Comparison of ENCODE assay signal across 8 mouse cellular contexts in the genomic region with DNA sequence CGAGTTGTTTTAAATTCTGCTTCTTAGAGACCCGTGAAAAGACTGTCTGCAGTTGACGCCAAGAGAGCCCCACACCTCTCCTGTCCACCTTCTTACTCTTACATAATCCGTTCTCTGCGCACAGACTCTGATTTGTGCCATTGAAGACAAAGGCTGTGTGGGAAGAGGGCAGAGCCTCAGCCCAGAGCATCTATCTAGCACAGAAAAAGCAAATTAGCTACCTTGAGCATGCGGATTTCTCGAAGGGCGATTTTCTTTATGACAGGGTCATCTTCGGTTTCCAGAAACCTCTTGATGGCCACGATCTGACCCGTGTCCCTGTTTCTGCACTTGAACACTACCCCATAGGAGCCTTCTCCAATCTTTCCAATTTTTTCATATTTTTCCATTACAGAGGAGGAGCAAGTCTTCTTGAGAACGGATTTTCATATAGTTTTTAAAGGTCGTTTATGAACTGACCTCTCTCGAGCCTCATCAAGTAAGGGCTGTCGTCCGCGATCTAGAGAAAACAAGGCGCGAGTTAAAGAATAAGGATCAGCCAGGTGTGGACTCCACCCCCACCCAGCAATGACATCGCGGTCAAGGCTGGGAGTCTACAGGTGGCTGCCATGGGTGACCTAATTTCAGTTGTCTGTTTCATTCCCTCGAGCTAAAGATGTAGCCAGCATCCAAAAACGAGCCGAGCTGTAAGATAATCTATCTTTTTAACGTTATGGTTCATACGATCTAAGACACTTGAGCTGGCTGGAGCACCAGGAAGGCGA. TPM values are rescaled to one million over a fixed set of nuclear protein-coding genes. Genes with fewer than 3 reads are reported as not detected.
DNase-seq lines count a peak whose midpoint lies in the region; ATAC-seq lines count a peak whose summit lies in the region.

No protein-coding gene starts in this region.

- H3K36me3 ChIP-seq in heart, embryonic 16.5 days (ENCODE audit: control insufficient read depth, insufficient read depth), result no peaks in the 10 kb centered on the region
- H3K36me3 ChIP-seq in forebrain, embryonic 14.5 days (ENCODE audit: control insufficient read depth, insufficient read depth, low read length), result no peaks in the 10 kb centered on the region
- H3K36me3 ChIP-seq in limb, embryonic 12.5 days, result no peaks in the 10 kb centered on the region

- peak overlapping the region; percentile 65 for H3K4me3 ChIP-seq in heart, embryonic 16.5 days (ENCODE audit: low read length)
- H3K4me3 ChIP-seq in forebrain, embryonic 14.5 days (ENCODE audit: low read depth, low read length), result peak overlapping the region; percentile 47
- peak overlapping the region; percentile 59 for H3K4me3 ChIP-seq in limb, embryonic 12.5 days (replicated peaks)

- no peaks in the 10 kb centered on the region for H3K9me3 ChIP-seq in heart, embryonic 16.5 days (replicated peaks; ENCODE audit: control insufficient read depth, low read length)
- H3K9me3 ChIP-seq in forebrain, embryonic 14.5 days (replicated peaks; ENCODE audit: control insufficient read depth, low read length), result no peaks in the 10 kb centered on the region
- no peaks in the 10 kb centered on the region for H3K9me3 ChIP-seq in limb, embryonic 12.5 days

- intact Hi-C loops in heart, postnatal 25 days (cut with DNase I), result loop anchor here (2.0 kb wide), 1 partner anchor 29 kb away; no protein-coding TSS in a partner anchor

- H3K4me1 ChIP-seq in heart, embryonic 16.5 days (ENCODE audit: control insufficient read depth, insufficient read depth, low read length), result peaks cover 4% of the 10 kb centered on the region
- 0 out of 2 replicates have a peak, but pooled peaks cover 6% of the 10 kb centered on the region for H3K4me1 ChIP-seq in forebrain, embryonic 14.5 days (ENCODE audit: control insufficient read depth, insufficient read depth, low read length)
- peaks cover 12% of the 10 kb centered on the region for H3K4me1 ChIP-seq in limb, embryonic 12.5 days (replicated peaks)

- 0 out of 2 replicates have a peak, but pooled peaks have one; percentile 25 for ATAC-seq in heart, embryonic 16.5 days (replicated peaks; ENCODE audit: extremely low read depth, insufficient read depth, low FRiP score)
- ATAC-seq in forebrain, embryonic 14.5 days, result peak; percentile 42
- 0 out of 2 replicates have a peak, but pooled peaks have one; percentile 20 for ATAC-seq in limb, embryonic 12.5 days (ENCODE audit: insufficient number of reproducible peaks, insufficient read depth, low FRiP score, low TSS enrichment, low read depth)

- no peak overlapping the region for H3K27ac ChIP-seq in heart, embryonic 16.5 days (ENCODE audit: low read length)
- H3K27ac ChIP-seq in forebrain, embryonic 14.5 days (ENCODE audit: low read depth, low read length), result no peak overlapping the region
- no peak overlapping the region for H3K27ac ChIP-seq in limb, embryonic 12.5 days

- H3K27me3 ChIP-seq in heart, embryonic 16.5 days (ENCODE audit: control insufficient read depth, insufficient read depth, low read length), result no peaks in the 10 kb centered on the region; the same call in 1 of the 2 replicates
- no peaks in the 10 kb centered on the region for H3K27me3 ChIP-seq in forebrain, embryonic 14.5 days (replicated peaks; ENCODE audit: control insufficient read depth, insufficient read depth, low read length)
- peaks cover 36% of the 10 kb centered on the region for H3K27me3 ChIP-seq in limb, embryonic 12.5 days

- peak overlapping the region; percentile 91 for H3K4me2 ChIP-seq in heart, embryonic 16.5 days (ENCODE audit: low read depth, low read length)
- H3K4me2 ChIP-seq in forebrain, embryonic 14.5 days (ENCODE audit: low read length), result peak overlapping the region; percentile 98
- peak overlapping the region; percentile 100 for H3K4me2 ChIP-seq in limb, embryonic 12.5 days

- DNase-seq in heart, postnatal 25 days (ENCODE audit: low spot score), result no peak
- peak; percentile 52 for DNase-seq in cerebellum, adult 11 months
- DNase-seq in forebrain, embryonic 14.5 days (ENCODE audit: low spot score), result no peak
- peak; percentile 27 to 44 for DNase-seq in right cerebral cortex, adult 2 months (ENCODE audit: low spot score in 2 of 2)
- DNase-seq in ovary, adult 18-20 months (ENCODE audit: low spot score), result no peak
- no peak for DNase-seq in ovary, postnatal 36 days (ENCODE audit: low spot score)

- peak overlapping the region; percentile 73 for H3K9ac ChIP-seq in heart, embryonic 16.5 days (ENCODE audit: low read length)
- peak overlapping the region; percentile 66 for H3K9ac ChIP-seq in forebrain, embryonic 14.5 days (ENCODE audit: low read length)
- peak overlapping the region; percentile 59 for H3K9ac ChIP-seq in limb, embryonic 12.5 days (replicated peaks)

- 42% methylated on average over 27 of the region's 27 CpGs for WGBS in heart, embryonic 16.5 days
- 31% methylated on average over 27 of the region's 27 CpGs for WGBS in forebrain, embryonic 14.5 days
- 34% methylated on average over 27 of the region's 27 CpGs for WGBS in limb, embryonic 12.5 days

RNA-seq across cellular contexts. Expression of gene Cdkl1, which starts 1.1 kb away (rescaled TPM):
- polyA plus RNA-seq in heart, embryonic 16.5 days (2015; fragmentation: Nextera tagmentation; extraction: Ambion mirVana), result 5.2 and 7.0 TPM in 2 replicates
- 1 to 10 TPM; 4.9 to 5.9 TPM for total RNA-seq in heart, postnatal 25 days (2021)
- 4.1 and 4.5 TPM in 2 replicates for polyA plus RNA-seq in forebrain, embryonic 14.5 days (2014; fragmentation: Nextera tagmentation; extraction: Ambion mirVana)
- polyA plus RNA-seq in limb, embryonic 12.5 days (2016; fragmentation: Nextera tagmentation; extraction: Ambion mirVana), result 0.88 and 1.2 TPM in 2 replicates

Comparison
In these comparisons a context has a peak if more than half of its experiments do, and no peak if none do; other contexts are left out.
1. DNase-seq: peak in cerebellum, adult 11 months (single experiment) and right cerebral cortex, adult 2 months (2 of 2); none in heart, postnatal 25 days (single experiment), forebrain, embryonic 14.5 days (single experiment), ovary, adult 18-20 months (single experiment) and ovary, postnatal 36 days (single experiment).
2. Peak in every context shown above with its lines, with median percentiles within 50 percentile points of each other: ATAC-seq, H3K4me2 ChIP-seq, H3K4me3 ChIP-seq and H3K9ac ChIP-seq.